In the genomic region with DNA sequence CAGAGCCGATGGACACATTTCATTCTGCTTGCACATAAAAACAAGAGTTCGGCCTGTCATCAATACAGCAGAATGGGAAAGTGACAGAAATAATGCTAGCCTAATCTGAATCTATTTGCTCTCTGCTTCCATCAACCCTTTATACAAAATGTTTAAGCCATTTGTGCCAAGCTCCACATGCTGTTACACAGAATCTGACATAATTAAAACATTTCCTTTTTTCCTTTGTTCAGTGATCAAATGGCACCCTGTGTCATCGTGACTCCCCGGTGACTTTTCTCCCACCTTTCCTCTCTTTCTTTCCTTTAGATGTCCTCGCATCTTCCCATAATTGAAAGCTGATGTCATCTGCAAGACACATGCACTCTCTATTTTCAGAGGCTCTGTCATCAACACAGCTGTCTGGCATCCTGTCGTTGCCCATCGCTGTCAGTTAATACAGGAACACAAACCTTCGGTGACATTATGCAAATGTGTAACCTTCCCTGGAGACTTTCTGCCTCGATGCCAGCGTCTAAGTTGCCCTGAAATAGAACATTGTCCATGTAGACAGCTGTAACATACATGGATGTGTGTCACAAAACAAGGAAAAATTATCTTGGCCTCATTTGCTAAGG, we compare ENCODE assay signal across 21 mouse cellular contexts.
A peak's percentile ranks its signal among the peaks of the same experiment; 100 is the strongest.
DNase-seq lines count a peak whose midpoint lies in the region; ATAC-seq and TF ChIP-seq lines count a peak whose summit lies in the region.
"Had no signal": no experiment of that assay in that cellular context is flagged by ENCODE, and none has a peak within 500 bp of the region (broad histone marks: within the 10 kb centered on the region; RNA-seq: fewer than 3 reads in every experiment).

No protein-coding gene starts in this region.

- TF ChIP-seq RAD21 in CH12.LX (IDR thresholded peaks at IDR 0.05; ENCODE audit: low read depth, low read length) = no peak

- peak; percentile 12; the same call in 1 of the 2 replicates for TF ChIP-seq EP300 in CH12.LX (IDR thresholded peaks at IDR 0.05; ENCODE audit: low read length)

- H3K79me2 ChIP-seq in CH12.LX (replicated peaks; ENCODE audit: control insufficient read depth, extremely low read depth, insufficient read depth, poor library complexity, severe bottlenecking) (no peaks in the 10 kb centered on the region), myocyte (ENCODE audit: control insufficient read depth, insufficient read depth) (no peaks in the 10 kb centered on the region)

- in situ Hi-C loops in CH12.LX (cut with MboI; ENCODE audit: low pct_ligation_motif_present, low pct_unique_long_range_greater_than_20kb, low sequenced_read_pairs) = no loop called here

- TF ChIP-seq POLR2A in CH12.LX (IDR thresholded peaks at IDR 0.05; ENCODE audit: low read depth, low read length) (no peak), myocyte (IDR thresholded peaks at IDR 0.05; ENCODE audit: insufficient read length, low read depth) (no peak)

- H3ac ChIP-seq in myocyte (ENCODE audit: control insufficient read depth, insufficient read length) = no peak overlapping the region

- TF ChIP-seq CTCF in CH12.LX (conservative IDR thresholded peaks at IDR 0.05 in 1 of 2, IDR thresholded peaks at IDR 0.05 in 1 of 2; ENCODE audit: low read depth in 2 of 2, low read length in 2 of 2) = no peak

- H3K4me3 ChIP-seq in forebrain, embryonic 14.5 days (ENCODE audit: low read depth, low read length) = no peak overlapping the region
- no peak overlapping the region for H3K4me3 ChIP-seq in forebrain, embryonic 12.5 days (replicated peaks)
- H3K4me3 ChIP-seq in CH12.LX (replicated peaks in 1 of 3; ENCODE audit: low read depth in 2 of 3, low read length in 2 of 3, poor library complexity in 1 of 3) (no peak overlapping the region), myocyte (no peak overlapping the region)
- no peak overlapping the region for H3K4me3 ChIP-seq in intestine, embryonic 15.5 days (replicated peaks)
- H3K4me3 ChIP-seq: embryonic facial prominence, embryonic 15.5 days; limb, embryonic 15.5 days; neural tube, embryonic 12.5 days had no signal

- no peak overlapping the region for H3K4me2 ChIP-seq in forebrain, embryonic 14.5 days (ENCODE audit: low read length)
- no peak overlapping the region for H3K4me2 ChIP-seq in forebrain, embryonic 12.5 days
- no peak overlapping the region; the same call in 1 of the 2 replicates for H3K4me2 ChIP-seq in CH12.LX (ENCODE audit: insufficient read depth, low read depth, poor library complexity, severe bottlenecking)
- no peak overlapping the region for H3K4me2 ChIP-seq in myocyte (ENCODE audit: low read depth)
- H3K4me2 ChIP-seq in intestine, embryonic 15.5 days (replicated peaks) = no peak overlapping the region
- H3K4me2 ChIP-seq: embryonic facial prominence, embryonic 15.5 days; limb, embryonic 15.5 days; neural tube, embryonic 12.5 days had no signal

- no peaks in the 10 kb centered on the region for H3K27me3 ChIP-seq in forebrain, embryonic 14.5 days (replicated peaks; ENCODE audit: control insufficient read depth, insufficient read depth, low read length)
- no peaks in the 10 kb centered on the region for H3K27me3 ChIP-seq in forebrain, embryonic 12.5 days
- no peaks in the 10 kb centered on the region for H3K27me3 ChIP-seq in CH12.LX (replicated peaks)
- H3K27me3 ChIP-seq in myocyte (ENCODE audit: control insufficient read depth, insufficient read depth, insufficient read length) = no peaks in the 10 kb centered on the region
- H3K27me3 ChIP-seq in intestine, embryonic 15.5 days (replicated peaks) = no peaks in the 10 kb centered on the region
- H3K27me3 ChIP-seq: embryonic facial prominence, embryonic 15.5 days; limb, embryonic 15.5 days; neural tube, embryonic 12.5 days; Patski had no signal

- no peaks in the 10 kb centered on the region for H3K4me1 ChIP-seq in forebrain, embryonic 14.5 days (ENCODE audit: control insufficient read depth, insufficient read depth, low read length)
- no peaks in the 10 kb centered on the region for H3K4me1 ChIP-seq in forebrain, embryonic 12.5 days
- peaks cover 7 to 14% of the 10 kb centered on the region in 2 experiments; a peak in 3 of 4 replicates for H3K4me1 ChIP-seq in CH12.LX (ENCODE audit: control insufficient read depth in 1 of 2, insufficient read depth in 2 of 2)
- H3K4me1 ChIP-seq in intestine, embryonic 15.5 days (replicated peaks) = no peaks in the 10 kb centered on the region
- H3K4me1 ChIP-seq: embryonic facial prominence, embryonic 15.5 days; limb, embryonic 15.5 days; neural tube, embryonic 12.5 days had no signal

- dilution Hi-C loops in CH12.LX (cut with MboI; ENCODE audit: extremely low pct_ligation_motif_present, extremely low pct_unique_long_range_greater_than_20kb, low sequenced_read_pairs) = no loop called here

- H3K9me3 ChIP-seq in forebrain, embryonic 14.5 days (replicated peaks; ENCODE audit: control insufficient read depth, low read length) = no peaks in the 10 kb centered on the region
- no peaks in the 10 kb centered on the region for H3K9me3 ChIP-seq in forebrain, embryonic 12.5 days
- H3K9me3 ChIP-seq in CH12.LX (replicated peaks; ENCODE audit: low read length) = no peaks in the 10 kb centered on the region
- H3K9me3 ChIP-seq in intestine, embryonic 15.5 days = no peaks in the 10 kb centered on the region
- H3K9me3 ChIP-seq: embryonic facial prominence, embryonic 15.5 days; limb, embryonic 15.5 days; neural tube, embryonic 12.5 days had no signal

- ATAC-seq in forebrain, embryonic 14.5 days = peak; percentile 46
- ATAC-seq in forebrain, embryonic 12.5 days (ENCODE audit: low FRiP score) = no peak
- no peak for ATAC-seq in intestine, embryonic 15.5 days
- ATAC-seq: activated CD4-positive, CD25-positive, alpha-beta regulatory T cell, adult 4 months; hindbrain, embryonic 16.5 days; Patski had no signal

- WGBS in forebrain, embryonic 14.5 days = 67% methylated on average over 10 of the region's 10 CpGs
- 75% methylated on average over 10 of the region's 10 CpGs for WGBS in forebrain, embryonic 12.5 days
- 77% methylated on average over 10 of the region's 10 CpGs for WGBS in intestine, embryonic 15.5 days

- H3K27ac ChIP-seq in forebrain, embryonic 14.5 days (ENCODE audit: low read depth, low read length) = 0 out of 2 replicates have a peak overlapping the region, but pooled peaks have one; percentile 9
- H3K27ac ChIP-seq in forebrain, embryonic 12.5 days = no peak overlapping the region
- no peak overlapping the region for H3K27ac ChIP-seq in CH12.LX (ENCODE audit: insufficient read depth, low read depth)
- no peak overlapping the region for H3K27ac ChIP-seq in intestine, embryonic 15.5 days
- H3K27ac ChIP-seq: embryonic facial prominence, embryonic 15.5 days; limb, embryonic 15.5 days; macrophage; neural tube, embryonic 12.5 days; stomach, postnatal 0 days had no signal

- no peaks in the 10 kb centered on the region for H3K36me3 ChIP-seq in forebrain, embryonic 14.5 days (ENCODE audit: control insufficient read depth, insufficient read depth, low read length)
- H3K36me3 ChIP-seq in forebrain, embryonic 12.5 days (replicated peaks) = no peaks in the 10 kb centered on the region
- no peaks in the 10 kb centered on the region for H3K36me3 ChIP-seq in CH12.LX (replicated peaks in 1 of 2; ENCODE audit: control insufficient read depth in 1 of 2, insufficient read depth in 1 of 2, low read length in 1 of 2)
- H3K36me3 ChIP-seq in myocyte (ENCODE audit: control insufficient read depth, insufficient read depth) = no peaks in the 10 kb centered on the region
- H3K36me3 ChIP-seq in intestine, embryonic 15.5 days = no peaks in the 10 kb centered on the region
- H3K36me3 ChIP-seq: embryonic facial prominence, embryonic 15.5 days; limb, embryonic 15.5 days; neural tube, embryonic 12.5 days had no signal

- DNase-seq in forebrain, embryonic 14.5 days (ENCODE audit: low spot score) = peak; percentile 48
- peak; percentile 31 to 43 for DNase-seq in layer of hippocampus, postnatal 14 days (ENCODE audit: low spot score in 2 of 2)
- no peak for DNase-seq in layer of hippocampus, adult 9-10 months (ENCODE audit: low spot score)
- DNase-seq in CH12.LX (ENCODE audit: extremely low read depth) = peak; percentile 60
- DNase-seq: adrenal gland, postnatal 25 days; cerebellum, adult 9-10 months; gastrocnemius, postnatal 10 days; kidney, adult 2 months; right cerebral cortex, postnatal 25 days; thymus, postnatal 14 days had no signal

- no peak overlapping the region for H3K9ac ChIP-seq in forebrain, embryonic 14.5 days (ENCODE audit: low read length)
- no peak overlapping the region for H3K9ac ChIP-seq in forebrain, embryonic 12.5 days
- no peak overlapping the region for H3K9ac ChIP-seq in CH12.LX (ENCODE audit: insufficient read depth, low read depth)
- no peak overlapping the region for H3K9ac ChIP-seq in intestine, embryonic 15.5 days
- H3K9ac ChIP-seq: embryonic facial prominence, embryonic 15.5 days; limb, embryonic 15.5 days; neural tube, embryonic 12.5 days had no signal

TF ChIP-seq in CH12.LX, 34 proteins besides CTCF, POLR2A, EP300 and RAD21:
- TF ChIP-seq ETS1 (conservative IDR thresholded peaks at IDR 0.05; ENCODE audit: low read depth, low read length) (peak; percentile 69), SMC3 (IDR thresholded peaks at IDR 0.05; ENCODE audit: low read depth, low read length) (no peak), SIN3A (IDR thresholded peaks at IDR 0.05; ENCODE audit: low read length) (peak; percentile 29; the same call in 1 of the 2 replicates), NELFE (IDR thresholded peaks at IDR 0.05; ENCODE audit: low read depth, low read length) (no peak), JUN (IDR thresholded peaks at IDR 0.05; ENCODE audit: insufficient read depth, low read depth, low read length) (0 out of 2 replicates have a peak, but pooled peaks have one; percentile 7)

TF ChIP-seq in myocyte, 11 proteins besides CTCF, POLR2A, EP300 and RAD21:
- TF ChIP-seq MYOG (IDR thresholded peaks at IDR 0.05; ENCODE audit: control insufficient read depth in 1 of 3, insufficient read depth in 1 of 3, insufficient read length in 2 of 3, low read depth in 2 of 3) = peak in 2 of 3 experiments; percentile 52 to 83
- no peak for TF ChIP-seq MAX (IDR thresholded peaks at IDR 0.05; ENCODE audit: low read depth)
- peak; percentile 63 to 82 (median 70) for TF ChIP-seq MYOD1 (IDR thresholded peaks at IDR 0.05; ENCODE audit: control insufficient read depth in 1 of 3, insufficient read length in 2 of 3, low read depth in 2 of 3)
TF ChIP-seq in myocyte: peak in this region for 2.
